Comparison of ENCODE assay signal across 8 mouse cellular contexts in the genomic region with DNA sequence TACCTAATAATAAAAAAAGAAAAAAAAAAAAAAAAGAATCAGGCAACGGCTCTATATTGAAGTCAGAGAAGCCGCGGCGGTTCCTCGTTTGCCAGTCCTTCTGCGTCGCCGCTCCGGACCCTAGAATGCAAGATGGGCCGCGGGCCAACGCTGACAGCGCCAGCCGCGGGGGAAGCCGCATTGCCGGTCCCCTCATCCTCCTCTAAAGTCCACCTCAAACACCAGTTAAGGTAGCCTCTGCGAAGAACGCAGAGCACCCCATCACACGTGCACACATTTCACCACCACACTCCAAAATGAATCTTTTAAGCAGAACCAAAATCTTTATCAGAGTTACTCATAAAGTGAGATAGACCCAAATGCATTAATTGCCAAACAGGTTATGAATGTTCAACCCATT.
DNase-seq lines count a peak whose midpoint lies in the region; ATAC-seq and TF ChIP-seq lines count a peak whose summit lies in the region.
"Not testable (repeated sequence)": the region's sequence is repeated elsewhere in the genome, so short reads cannot be mapped to it uniquely, and the experiment has no call there.

No protein-coding gene starts in this region.

- not testable (repeated sequence) for H3K36me3 ChIP-seq in G1E (replicated peaks); kidney, adult 2 months (ENCODE audit: control insufficient read depth, insufficient read depth, low read length)

- ATAC-seq in G1E (ENCODE audit: extremely low read depth, insufficient number of reproducible peaks, low FRiP score, poor library complexity, severe bottlenecking) = 0 out of 2 replicates have a peak, but pooled peaks have one; percentile 28
- peak; percentile 75 for ATAC-seq in granulocyte monocyte progenitor cell, adult 5-6 weeks (replicated peaks; ENCODE audit: poor library complexity, severe bottlenecking)
- ATAC-seq in megakaryocyte, adult 5-6 weeks (ENCODE audit: poor library complexity, severe bottlenecking) = peak; percentile 93

- not testable (repeated sequence) for TF ChIP-seq POLR2A in kidney, adult 2 months (IDR thresholded peaks at IDR 0.05; ENCODE audit: low read depth, low read length)

- H3K27me3 ChIP-seq in G1E (ENCODE audit: insufficient read depth, low read length); kidney, adult 2 months (replicated peaks; ENCODE audit: control insufficient read depth, insufficient read depth, low read length): not testable (repeated sequence)

- WGBS in kidney, adult 2 months = 82% methylated on average over 20 of the region's 20 CpGs

- DNase-seq in G1E (ENCODE audit: low spot score) = not testable (repeated sequence)
- DNase-seq in cerebellum, adult 11 months = peak; percentile 19
- DNase-seq in cerebellum, postnatal 14 days = peak; percentile 33 to 34
- DNase-seq in kidney, adult 2 months = peak; percentile 11
- DNase-seq in right cerebral cortex, postnatal 4 days = peak; percentile 8
- peak; percentile 3 to 15 for DNase-seq in thymus, postnatal 36 days

- H3K9me3 ChIP-seq in G1E (replicated peaks) = not testable (repeated sequence)

- TF ChIP-seq CTCF in G1E (IDR thresholded peaks at IDR 0.05; ENCODE audit: low read depth, low read length); kidney, adult 2 months (conservative IDR thresholded peaks at IDR 0.05; ENCODE audit: insufficient read depth, insufficient read length, low read depth, low read length): not testable (repeated sequence)

- not testable (repeated sequence) for H3K4me3 ChIP-seq in G1E (ENCODE audit: low read depth, low read length); kidney, adult 2 months (ENCODE audit: insufficient read depth, low read depth, low read length)

- H3K27ac ChIP-seq in kidney, adult 2 months (ENCODE audit: insufficient read depth, low read depth, low read length) = not testable (repeated sequence)

- not testable (repeated sequence) for H3K4me1 ChIP-seq in G1E (ENCODE audit: insufficient read depth, low read depth, low read length); kidney, adult 2 months (ENCODE audit: control insufficient read depth, insufficient read depth, low read length)

Comparison
In these comparisons a context has a peak if more than half of its experiments do, and no peak if none do; other contexts are left out.
1. ATAC-seq: peak in every context shown above with its lines; median percentile 93 in megakaryocyte, adult 5-6 weeks; 75 in granulocyte monocyte progenitor cell, adult 5-6 weeks; 28 in G1E.